Mouse (Mus musculus): ENCODE results near the gene Srgap2. TPM values are rescaled to one million over a fixed set of nuclear protein-coding genes. Genes with fewer than 3 reads are reported as not detected.

The Srgap2 gene
- polyA plus RNA-seq, 1 experiment, result 83.8 TPM

- H3K9me3 ChIP-seq (replicated peaks; ENCODE audit: control insufficient read depth, insufficient read depth, low read length, poor library complexity, severe bottlenecking), result no peaks in the 10 kb centered on the region
- H3K9ac ChIP-seq (ENCODE audit: low read depth, poor library complexity, severe bottlenecking), result no peak overlapping the region
- no peak overlapping the region for H3K4me3 ChIP-seq (ENCODE audit: low read depth, low read length)
- no peak for TF ChIP-seq EP300 (IDR thresholded peaks at IDR 0.05; ENCODE audit: insufficient read depth, low read depth, low read length)
- no peak for TF ChIP-seq POLR2A (IDR thresholded peaks at IDR 0.05; ENCODE audit: insufficient read depth, low read length)
- no peak for TF ChIP-seq CTCF (IDR thresholded peaks at IDR 0.05; ENCODE audit: low read depth, low read length)
- H3K36me3 ChIP-seq (ENCODE audit: control insufficient read depth, insufficient read depth, low read length, poor library complexity, severe bottlenecking), result no peaks in the 10 kb centered on the region; the same call in 1 of the 2 replicates
- no peaks in the 10 kb centered on the region for H3K27me3 ChIP-seq (ENCODE audit: control insufficient read depth, insufficient read depth, low read length, poor library complexity, severe bottlenecking)
- no peaks in the 10 kb centered on the region for H3K4me1 ChIP-seq (ENCODE audit: control insufficient read depth, insufficient read depth, low read length)
- no peak overlapping the region for H3K27ac ChIP-seq (ENCODE audit: insufficient read depth, low read length)
Measured at GRCm38 (mm10) chr1:131293922-131294250, 233.3 kb downstream of the Srgap2 start.

- no peaks in the 10 kb centered on the region for H3K4me1 ChIP-seq (ENCODE audit: control insufficient read depth, insufficient read depth, low read length)
- H3K9ac ChIP-seq (ENCODE audit: low read depth, poor library complexity, severe bottlenecking), result no peak overlapping the region
Measured at GRCm38 (mm10) chr1:131293221-131293921, 233.8 kb downstream of the Srgap2 start.

GRCm38 (mm10) chr1:131290648-131291047, 236.5 kb downstream of the Srgap2 start:
- Histone ChIP-seq H3K27me3 (ENCODE audit: control insufficient read depth, insufficient read depth, low read length, poor library complexity, severe bottlenecking) (no peaks in the 10 kb centered on the region), H3K36me3 (ENCODE audit: control insufficient read depth, insufficient read depth, low read length, poor library complexity, severe bottlenecking) (no peaks in the 10 kb centered on the region), H3K9ac (ENCODE audit: low read depth, poor library complexity, severe bottlenecking) (no peak overlapping the region), H3K27ac (ENCODE audit: insufficient read depth, low read length) (no peak overlapping the region), H3K4me3 (ENCODE audit: low read depth, low read length) (no peak overlapping the region), H3K9me3 (replicated peaks; ENCODE audit: control insufficient read depth, insufficient read depth, low read length, poor library complexity, severe bottlenecking) (no peaks in the 10 kb centered on the region), H3K4me1 (ENCODE audit: control insufficient read depth, insufficient read depth, low read length) (peaks cover 3% of the 10 kb centered on the region)
- TF ChIP-seq CTCF (IDR thresholded peaks at IDR 0.05; ENCODE audit: low read depth, low read length) (no peak), EP300 (IDR thresholded peaks at IDR 0.05; ENCODE audit: insufficient read depth, low read depth, low read length) (no peak), POLR2A (IDR thresholded peaks at IDR 0.05; ENCODE audit: insufficient read depth, low read length) (no peak)

More at GRCm38 (mm10) chr1:131293221-131293921, 233.8 kb downstream of the Srgap2 start:
- Histone ChIP-seq H3K27ac (ENCODE audit: insufficient read depth, low read length) (no peak overlapping the region), H3K9me3 (replicated peaks; ENCODE audit: control insufficient read depth, insufficient read depth, low read length, poor library complexity, severe bottlenecking) (no peaks in the 10 kb centered on the region), H3K4me3 (ENCODE audit: low read depth, low read length) (no peak overlapping the region), H3K36me3 (ENCODE audit: control insufficient read depth, insufficient read depth, low read length, poor library complexity, severe bottlenecking) (no peaks in the 10 kb centered on the region; the same call in 1 of the 2 replicates), H3K27me3 (ENCODE audit: control insufficient read depth, insufficient read depth, low read length, poor library complexity, severe bottlenecking) (no peaks in the 10 kb centered on the region)
- TF ChIP-seq POLR2A (IDR thresholded peaks at IDR 0.05; ENCODE audit: insufficient read depth, low read length), result no peak
- TF ChIP-seq EP300 (IDR thresholded peaks at IDR 0.05; ENCODE audit: insufficient read depth, low read depth, low read length), result no peak
- TF ChIP-seq CTCF (IDR thresholded peaks at IDR 0.05; ENCODE audit: low read depth, low read length), result no peak

GRCm38 (mm10) chr1:131288938-131289337, 238.2 kb downstream of the Srgap2 start:
- H3K4me1 ChIP-seq (ENCODE audit: control insufficient read depth, insufficient read depth, low read length), result peaks cover 3% of the 10 kb centered on the region
- H3K27me3 ChIP-seq (ENCODE audit: control insufficient read depth, insufficient read depth, low read length, poor library complexity, severe bottlenecking), result no peaks in the 10 kb centered on the region
- no peak overlapping the region for H3K4me3 ChIP-seq (ENCODE audit: low read depth, low read length)
- H3K9ac ChIP-seq (ENCODE audit: low read depth, poor library complexity, severe bottlenecking), result no peak overlapping the region
- H3K36me3 ChIP-seq (ENCODE audit: control insufficient read depth, insufficient read depth, low read length, poor library complexity, severe bottlenecking), result no peaks in the 10 kb centered on the region
- no peaks in the 10 kb centered on the region for H3K9me3 ChIP-seq (replicated peaks; ENCODE audit: control insufficient read depth, insufficient read depth, low read length, poor library complexity, severe bottlenecking)
- no peak for TF ChIP-seq CTCF (IDR thresholded peaks at IDR 0.05; ENCODE audit: low read depth, low read length)
- no peak for TF ChIP-seq EP300 (IDR thresholded peaks at IDR 0.05; ENCODE audit: insufficient read depth, low read depth, low read length)
- H3K27ac ChIP-seq (ENCODE audit: insufficient read depth, low read length), result no peak overlapping the region

GRCm38 (mm10) chr1:131287267-131287666, 239.9 kb downstream of the Srgap2 start:
- Histone ChIP-seq H3K4me3 (ENCODE audit: low read depth, low read length) (no peak overlapping the region), H3K9ac (ENCODE audit: low read depth, poor library complexity, severe bottlenecking) (no peak overlapping the region), H3K27me3 (ENCODE audit: control insufficient read depth, insufficient read depth, low read length, poor library complexity, severe bottlenecking) (no peaks in the 10 kb centered on the region), H3K9me3 (replicated peaks; ENCODE audit: control insufficient read depth, insufficient read depth, low read length, poor library complexity, severe bottlenecking) (no peaks in the 10 kb centered on the region), H3K27ac (ENCODE audit: insufficient read depth, low read length) (no peak overlapping the region), H3K36me3 (ENCODE audit: control insufficient read depth, insufficient read depth, low read length, poor library complexity, severe bottlenecking) (no peaks in the 10 kb centered on the region), H3K4me1 (ENCODE audit: control insufficient read depth, insufficient read depth, low read length) (peaks cover 3% of the 10 kb centered on the region)
- TF ChIP-seq POLR2A (IDR thresholded peaks at IDR 0.05; ENCODE audit: insufficient read depth, low read length), result no peak
- TF ChIP-seq EP300 (IDR thresholded peaks at IDR 0.05; ENCODE audit: insufficient read depth, low read depth, low read length), result no peak
- TF ChIP-seq CTCF (IDR thresholded peaks at IDR 0.05; ENCODE audit: low read depth, low read length), result no peak

GRCm38 (mm10) chr1:131286803-131287202, 240.3 kb downstream of the Srgap2 start:
- no peak overlapping the region for H3K27ac ChIP-seq (ENCODE audit: insufficient read depth, low read length)
- TF ChIP-seq CTCF (IDR thresholded peaks at IDR 0.05; ENCODE audit: low read depth, low read length) (no peak), POLR2A (IDR thresholded peaks at IDR 0.05; ENCODE audit: insufficient read depth, low read length) (no peak), EP300 (IDR thresholded peaks at IDR 0.05; ENCODE audit: insufficient read depth, low read depth, low read length) (no peak)
- H3K9ac ChIP-seq (ENCODE audit: low read depth, poor library complexity, severe bottlenecking), result no peak overlapping the region
- H3K9me3 ChIP-seq (replicated peaks; ENCODE audit: control insufficient read depth, insufficient read depth, low read length, poor library complexity, severe bottlenecking), result no peaks in the 10 kb centered on the region
- no peaks in the 10 kb centered on the region for H3K27me3 ChIP-seq (ENCODE audit: control insufficient read depth, insufficient read depth, low read length, poor library complexity, severe bottlenecking)
- H3K4me1 ChIP-seq (ENCODE audit: control insufficient read depth, insufficient read depth, low read length), result peaks cover 3% of the 10 kb centered on the region
- no peak overlapping the region for H3K4me3 ChIP-seq (ENCODE audit: low read depth, low read length)
- H3K36me3 ChIP-seq (ENCODE audit: control insufficient read depth, insufficient read depth, low read length, poor library complexity, severe bottlenecking), result no peaks in the 10 kb centered on the region

Measured in ES-Bruce4 (cell line).